Mouse (Mus musculus) megakaryocyte, embryonic 14.5 days (primary cell): Measurements from ENCODE around the gene Dnmt3a.

Experiments
- FLI1 ChIP-seq: IDR thresholded peaks from 2 replicates; pipeline ENCODE4 v1.6.1; 2012; ENCODE audit warnings: low read length, inconsistent platforms, mixed read lengths
- GATA1 ChIP-seq: IDR thresholded peaks from 3 replicates; pipeline ENCODE4 v1.6.1; 2012; ENCODE audit warnings: mixed read lengths, low read length, inconsistent platforms, borderline replicate concordance

GRCm38 (mm10) chr12:3857231-3857630, 51.4 kb downstream of the Dnmt3a start:
- no peak for TF ChIP-seq GATA1
- TF ChIP-seq FLI1 = no peak
